Mouse (Mus musculus) midbrain, embryonic 12.5 days (tissue): ENCODE results near the gene Asic1. TPM values are rescaled to one million over a fixed set of nuclear protein-coding genes. Genes with fewer than 3 reads are reported as not detected.

Experiments used
- ATAC-seq: fragments of 200-750 bp; cut with Nextera tagmentation; 2 replicates; pipeline ENCODE4 v1.8.0; 2017; ENCODE audit warnings: low read depth, moderate TSS enrichment, moderate library complexity; ENCODE audit not compliant: low FRiP score
- H3K27ac ChIP-seq: fragments of 300-500 bp; sonication (generic); replicated peaks from 2 replicates; pipeline ENCODE4 v1.5.1; 2016; ENCODE audit warnings: mild to moderate bottlenecking
- H3K27me3 ChIP-seq: fragments of 300-500 bp; sonication (generic); 2 replicates; pipeline ENCODE4 v1.6.1; 2016; ENCODE audit warnings: mild to moderate bottlenecking
- H3K36me3 ChIP-seq: fragments of 300-500 bp; sonication (generic); 2 replicates; pipeline ENCODE4 v1.6.1; 2016
- H3K4me1 ChIP-seq: fragments of 300-500 bp; sonication (generic); 2 replicates; pipeline ENCODE4 v1.6.1; 2016
- H3K4me2 ChIP-seq: fragments of 300-500 bp; sonication (generic); replicated peaks from 2 replicates; pipeline ENCODE4 v1.6.1; 2016; ENCODE audit warnings: mild to moderate bottlenecking, moderate library complexity
- H3K4me3 ChIP-seq: fragments of 300-500 bp; sonication (generic); 2 replicates; pipeline ENCODE4 v1.5.1; 2016; ENCODE audit warnings: mild to moderate bottlenecking
- H3K9ac ChIP-seq: fragments of 300-500 bp; sonication (generic); replicated peaks from 2 replicates; pipeline ENCODE4 v1.6.1; 2016; ENCODE audit warnings: mild to moderate bottlenecking, moderate library complexity
- H3K9me3 ChIP-seq: fragments of 300-500 bp; sonication (generic); 2 replicates; pipeline ENCODE4 v1.6.1; 2016; ENCODE audit warnings: mild to moderate bottlenecking
- WGBS: fragments of 180-500 bp; shearing (Covaris S2); methylation state at CpG from one replicate; pipeline ENCODE4 v1.1.7; 2016; 5-methylcytosine and 5-hydroxymethylcytosine counted together
- polyA plus RNA-seq: library from polyadenylated mRNA; unstranded; fragments of >200 nt; fragmentation: Nextera tagmentation; extraction: Ambion mirVana; gene quantifications from 2 replicates; pipeline ENCODE4 v1.2.1, GENCODE M21; 2016

The Asic1 gene
- polyA plus RNA-seq, 1 experiment from 2014 or later = 36.0 TPM

GRCm38 (mm10) chr15:99715361-99715865 lies 45.2 kb downstream of the Asic1 start:
- Histone ChIP-seq H3K4me3 (no peak overlapping the region), H3K27me3 (no peaks in the 10 kb centered on the region), H3K9ac (no peak overlapping the region), H3K4me2 (no peak overlapping the region), H3K9me3 (no peaks in the 10 kb centered on the region), H3K27ac (peak overlapping the region; percentile 40; the same call in 1 of the 2 replicates), H3K36me3 (peaks cover 82% of the 10 kb centered on the region), H3K4me1 (peaks cover 17% of the 10 kb centered on the region)
- WGBS = 83% methylated on average over 13 of the region's 13 CpGs
- ATAC-seq = no peak

- peaks cover 77% of the 10 kb centered on the region for H3K36me3 ChIP-seq
- H3K4me2 ChIP-seq = no peak overlapping the region
- no peak for ATAC-seq
- H3K4me1 ChIP-seq = peaks cover 17% of the 10 kb centered on the region
- no peaks in the 10 kb centered on the region for H3K9me3 ChIP-seq
- WGBS = 80% methylated on average over 11 of the region's 11 CpGs
- no peak overlapping the region for H3K4me3 ChIP-seq
- H3K27me3 ChIP-seq = no peaks in the 10 kb centered on the region
- peak overlapping the region; percentile 40; the same call in 1 of the 2 replicates for H3K27ac ChIP-seq
- no peak overlapping the region for H3K9ac ChIP-seq
Observed at GRCm38 (mm10) chr15:99715982-99716746, 46.0 kb downstream of the Asic1 start.

GRCm38 (mm10) chr15:99716814-99717213 lies 46.6 kb downstream of the Asic1 start:
- ATAC-seq = no peak
- H3K4me1 ChIP-seq = peaks cover 17% of the 10 kb centered on the region
- no peak overlapping the region for H3K4me3 ChIP-seq
- no peak overlapping the region for H3K27ac ChIP-seq
- peaks cover 74% of the 10 kb centered on the region for H3K36me3 ChIP-seq
- WGBS = 87% methylated on average over 12 of the region's 12 CpGs
- no peak overlapping the region for H3K4me2 ChIP-seq
- no peak overlapping the region for H3K9ac ChIP-seq
- no peaks in the 10 kb centered on the region for H3K27me3 ChIP-seq
- no peaks in the 10 kb centered on the region for H3K9me3 ChIP-seq

- Histone ChIP-seq H3K4me2 (no peak within 1 kb of the TSS), H3K36me3 (peaks cover 74% of the 10 kb centered on the region), H3K9ac (no peak within 1 kb of the TSS), H3K4me1 (peaks cover 17% of the 10 kb centered on the region), H3K9me3 (no peaks in the 10 kb centered on the region), H3K4me3 (no peak within 1 kb of the TSS), H3K27ac (0 out of 2 replicates have a peak within 1 kb of the TSS, but pooled peaks have one; percentile 40), H3K27me3 (no peaks in the 10 kb centered on the region)
- ATAC-seq = no peak
- 76% methylated on average over 26 of the region's 26 CpGs for WGBS
Observed at GRCm38 (mm10) chr15:99717386-99718334, 47.5 kb downstream of the Asic1 start, which contains the start of gene Gpd1. Gene Gpd1 (plus strand): TSS chr15:99717515.

- ATAC-seq = no peak
- Histone ChIP-seq H3K4me2 (no peak overlapping the region), H3K36me3 (peaks cover 65% of the 10 kb centered on the region), H3K9me3 (no peaks in the 10 kb centered on the region), H3K9ac (no peak overlapping the region), H3K27ac (no peak overlapping the region), H3K27me3 (no peaks in the 10 kb centered on the region), H3K4me1 (peaks cover 25% of the 10 kb centered on the region), H3K4me3 (no peak overlapping the region)
- WGBS = 77% methylated on average over 9 of the region's 9 CpGs
Observed at GRCm38 (mm10) chr15:99718461-99719021, 48.4 kb downstream of the Asic1 start.

- H3K4me1 ChIP-seq = peaks cover 38% of the 10 kb centered on the region
- no peak overlapping the region for H3K4me3 ChIP-seq
- no peak overlapping the region for H3K4me2 ChIP-seq
- 81% methylated on average over 8 of the region's 8 CpGs for whole genome bisulfite sequencing
- H3K9ac ChIP-seq = no peak overlapping the region
- no peaks in the 10 kb centered on the region for H3K27me3 ChIP-seq
- no peak for ATAC-seq
- H3K9me3 ChIP-seq = no peaks in the 10 kb centered on the region
- H3K27ac ChIP-seq = no peak overlapping the region
- H3K36me3 ChIP-seq = peaks cover 56% of the 10 kb centered on the region
Observed at GRCm38 (mm10) chr15:99719865-99720264, 49.7 kb downstream of the Asic1 start.

- H3K9me3 ChIP-seq = no peaks in the 10 kb centered on the region
- H3K4me2 ChIP-seq = no peak overlapping the region
- 84% methylated on average over 25 of the region's 25 CpGs for WGBS
- H3K9ac ChIP-seq = no peak overlapping the region
- H3K4me1 ChIP-seq = peaks cover 33% of the 10 kb centered on the region
- H3K36me3 ChIP-seq = peaks cover 40% of the 10 kb centered on the region
- H3K4me3 ChIP-seq = no peak overlapping the region
- no peaks in the 10 kb centered on the region for H3K27me3 ChIP-seq
- no peak overlapping the region for H3K27ac ChIP-seq
- no peak for ATAC-seq
Observed at GRCm38 (mm10) chr15:99721921-99722743, 52.0 kb downstream of the Asic1 start.

- H3K9me3 ChIP-seq = no peaks in the 10 kb centered on the region
- H3K4me2 ChIP-seq = no peak overlapping the region
- no peak overlapping the region for H3K4me3 ChIP-seq
- H3K9ac ChIP-seq = no peak overlapping the region
- H3K27me3 ChIP-seq = no peaks in the 10 kb centered on the region
- 45% methylated on average over 10 of the region's 10 CpGs for WGBS
- peak overlapping the region; percentile 21; the same call in 1 of the 2 replicates for H3K27ac ChIP-seq
- peaks cover 39% of the 10 kb centered on the region for H3K36me3 ChIP-seq
- ATAC-seq = no peak
- peaks cover 31% of the 10 kb centered on the region for H3K4me1 ChIP-seq
Observed at GRCm38 (mm10) chr15:99723120-99723514, 52.9 kb downstream of the Asic1 start.

- Histone ChIP-seq H3K9ac (no peak overlapping the region), H3K27me3 (no peaks in the 10 kb centered on the region), H3K4me3 (no peak overlapping the region), H3K36me3 (peaks cover 39% of the 10 kb centered on the region), H3K9me3 (no peaks in the 10 kb centered on the region), H3K27ac (peak overlapping the region; percentile 21), H3K4me2 (no peak overlapping the region), H3K4me1 (peaks cover 31% of the 10 kb centered on the region)
- 13% methylated on average over 11 of the region's 11 CpGs for WGBS
- ATAC-seq = no peak
Observed at GRCm38 (mm10) chr15:99723515-99724291, 53.5 kb downstream of the Asic1 start.

- WGBS = 11% methylated on average over 16 of the region's 16 CpGs
- no peak overlapping the region; the same call in 1 of the 2 replicates for H3K9ac ChIP-seq
Observed at GRCm38 (mm10) chr15:99724292-99725021, 54.3 kb downstream of the Asic1 start.

More at GRCm38 (mm10) chr15:99724292-99725021, 54.3 kb downstream of the Asic1 start:
- peak overlapping the region; percentile 97 for H3K4me3 ChIP-seq
- peak overlapping the region; percentile 88 for H3K4me2 ChIP-seq
- no peaks in the 10 kb centered on the region for H3K27me3 ChIP-seq
- peak overlapping the region; percentile 21 for H3K27ac ChIP-seq
- H3K9me3 ChIP-seq = 0 out of 2 replicates have a peak, but pooled peaks cover 2% of the 10 kb centered on the region
- H3K4me1 ChIP-seq = peaks cover 31% of the 10 kb centered on the region
- peak; percentile 39 for ATAC-seq
- H3K36me3 ChIP-seq = peaks cover 43% of the 10 kb centered on the region
